Mouse (Mus musculus): ENCODE data around the gene Wipf2.
"Not testable (repeated sequence)": the region's sequence is repeated elsewhere in the genome, so short reads cannot be mapped to it uniquely, and the experiment has no call there.

Wipf2 gene

GRCm38 (mm10) chr11:98930773-98931512 lies 67.5 kb downstream of the Wipf2 start:
- peak; percentile 19 for DNase-seq (ENCODE audit: low spot score)

DNA sequence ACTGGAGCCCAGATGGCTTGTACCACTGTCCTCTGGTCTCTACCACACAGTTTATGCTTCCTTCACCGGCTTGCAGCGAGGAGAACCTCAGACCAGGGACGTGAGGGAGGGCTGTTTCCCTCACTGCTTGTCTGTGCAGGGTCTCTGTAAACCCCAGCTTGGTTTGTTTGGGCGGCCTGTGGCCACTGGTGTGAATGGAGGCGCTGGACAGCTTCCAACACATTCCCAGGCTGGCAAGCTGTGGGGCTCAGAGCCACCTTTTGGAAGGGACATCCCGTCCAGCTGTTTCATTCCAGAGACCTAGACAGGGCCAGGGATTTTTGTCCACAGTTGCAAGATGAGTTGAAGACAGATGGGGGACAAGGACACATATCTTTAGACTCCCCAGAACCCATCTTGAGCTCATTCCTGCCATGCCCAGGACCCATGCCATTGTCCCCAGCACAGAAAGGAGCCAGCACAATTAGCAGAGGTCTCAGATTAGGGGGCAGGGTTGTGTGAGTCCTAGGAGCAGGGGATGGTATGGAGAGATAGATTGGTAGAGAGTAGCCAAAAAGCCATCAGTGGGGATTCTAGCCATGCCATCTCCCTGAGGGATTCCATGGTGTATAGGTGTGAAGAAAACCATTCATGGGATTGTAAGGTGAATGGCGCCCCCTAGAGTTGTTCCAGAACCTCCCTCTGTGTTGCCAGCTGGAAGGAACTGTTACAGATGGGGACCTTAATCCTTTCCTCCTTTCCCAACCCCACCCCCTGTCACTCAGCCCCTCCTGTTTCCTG lies 68.3 kb downstream of the Wipf2 start:
- DNase-seq (ENCODE audit: low spot score): peak; percentile 32

DNA sequence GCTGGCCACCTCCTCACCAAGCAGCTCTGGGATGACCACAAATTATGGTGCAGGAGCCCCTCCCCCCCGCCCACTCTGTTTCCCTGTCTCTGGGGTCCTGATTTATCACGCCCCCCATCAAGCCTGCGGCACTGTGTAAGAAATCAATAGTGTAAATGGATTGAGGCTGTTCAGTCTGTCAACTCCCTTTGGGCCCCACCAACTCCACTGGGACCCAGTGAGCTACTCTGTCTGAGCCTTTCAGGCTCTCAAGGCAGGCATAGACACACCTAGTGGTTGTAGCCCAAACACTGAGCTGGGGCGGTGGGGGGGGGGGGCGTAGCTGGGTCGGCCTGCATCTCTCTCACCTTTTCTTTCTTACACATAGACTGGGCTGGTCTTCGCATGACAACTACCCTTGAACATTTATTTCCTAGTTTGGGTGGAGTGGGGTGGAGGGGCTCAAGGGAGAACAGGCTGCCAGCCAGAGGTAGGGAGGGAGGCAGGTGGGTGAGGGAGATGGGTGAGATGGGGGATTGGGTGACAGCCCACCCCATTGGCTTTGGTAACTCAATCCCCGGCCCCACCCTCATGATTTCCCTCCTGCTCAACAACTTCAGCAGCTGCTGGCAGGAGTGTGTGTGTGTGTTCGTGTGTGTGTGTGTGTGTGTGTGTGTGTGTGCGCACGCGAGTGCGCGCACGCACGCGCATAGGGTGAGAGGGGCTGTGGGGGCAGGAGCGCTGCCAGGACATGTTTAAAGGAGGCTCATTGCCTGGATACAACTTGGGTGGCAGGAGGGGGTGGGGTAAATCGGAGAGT lies 69.1 kb downstream of the Wipf2 start:
- no peak for DNase-seq (ENCODE audit: low spot score)

DNA sequence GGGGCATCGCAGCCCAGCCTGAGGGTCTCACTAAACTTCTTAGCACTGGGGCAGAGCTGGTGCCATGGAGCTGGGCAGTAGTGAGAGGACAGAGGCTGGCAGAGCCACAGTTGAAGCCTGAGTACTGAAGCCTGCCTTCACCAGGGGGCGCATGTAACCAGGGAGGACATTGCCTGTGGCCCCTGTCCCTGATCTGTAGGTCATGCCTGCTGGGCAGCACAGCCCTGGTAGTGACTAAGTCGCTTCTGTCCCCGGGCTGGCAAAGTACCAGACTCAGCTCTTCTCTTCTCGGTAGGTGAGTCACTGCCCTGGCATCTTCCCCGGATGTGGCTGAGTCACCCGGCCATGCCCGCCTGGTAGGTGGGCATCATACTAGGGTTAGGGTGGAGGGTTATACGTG lies 69.7 kb downstream of the Wipf2 start:
- DNase-seq (ENCODE audit: low spot score): peak; percentile 67

- DNase-seq (ENCODE audit: low spot score): not testable (repeated sequence)
Measured at GRCm38 (mm10) chr11:98933847-98934246, 70.4 kb downstream of the Wipf2 start.

DNA sequence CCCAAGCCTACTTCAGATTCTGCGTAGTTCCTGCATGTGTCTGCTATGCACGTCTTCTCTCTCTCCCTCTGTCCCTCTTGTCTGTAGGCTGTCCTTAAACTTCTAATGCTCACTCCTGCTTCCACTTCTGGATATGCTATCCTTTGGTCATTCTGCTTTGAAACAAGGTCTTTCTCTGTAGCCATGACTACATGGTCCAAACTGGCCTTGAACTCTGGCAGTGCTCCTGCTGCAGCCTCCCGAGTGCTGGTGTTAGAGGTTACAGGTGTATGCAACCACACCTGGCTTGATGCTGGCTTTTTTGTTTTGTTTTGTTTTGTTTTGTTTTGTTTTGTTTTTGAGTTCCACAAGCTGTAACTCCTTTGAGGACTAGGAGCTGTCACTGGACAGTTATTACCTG lies 70.9 kb downstream of the Wipf2 start:
- no peak for DNase-seq (ENCODE audit: low spot score)

DNA sequence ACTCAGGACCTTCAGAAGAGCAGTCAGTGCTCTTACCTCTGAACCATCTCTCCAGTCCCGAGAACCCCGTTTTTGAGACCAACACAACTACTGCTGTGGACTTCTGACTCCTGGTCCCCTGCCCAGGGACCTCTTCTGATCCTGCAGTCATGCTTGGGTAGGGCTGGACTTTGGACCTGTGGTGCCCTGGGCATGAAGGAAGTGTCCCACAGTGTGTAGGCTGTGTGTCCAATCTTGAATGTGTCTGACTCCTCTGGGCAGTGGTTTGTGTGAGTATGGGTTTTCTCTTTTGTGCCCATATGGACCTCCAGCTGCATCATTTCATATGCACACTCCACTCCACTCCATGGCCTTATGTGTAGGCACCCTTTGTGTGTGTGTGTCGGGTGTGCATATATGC lies 71.7 kb downstream of the Wipf2 start:
- no peak for DNase-seq (ENCODE audit: low spot score)

- DNase-seq (ENCODE audit: low spot score): peak; percentile 63
Measured at GRCm38 (mm10) chr11:98936170-98936569, 72.7 kb downstream of the Wipf2 start.

- peak; percentile 20 for DNase-seq (ENCODE audit: low spot score)
Measured at GRCm38 (mm10) chr11:98936606-98937409, 73.4 kb downstream of the Wipf2 start.

DNA sequence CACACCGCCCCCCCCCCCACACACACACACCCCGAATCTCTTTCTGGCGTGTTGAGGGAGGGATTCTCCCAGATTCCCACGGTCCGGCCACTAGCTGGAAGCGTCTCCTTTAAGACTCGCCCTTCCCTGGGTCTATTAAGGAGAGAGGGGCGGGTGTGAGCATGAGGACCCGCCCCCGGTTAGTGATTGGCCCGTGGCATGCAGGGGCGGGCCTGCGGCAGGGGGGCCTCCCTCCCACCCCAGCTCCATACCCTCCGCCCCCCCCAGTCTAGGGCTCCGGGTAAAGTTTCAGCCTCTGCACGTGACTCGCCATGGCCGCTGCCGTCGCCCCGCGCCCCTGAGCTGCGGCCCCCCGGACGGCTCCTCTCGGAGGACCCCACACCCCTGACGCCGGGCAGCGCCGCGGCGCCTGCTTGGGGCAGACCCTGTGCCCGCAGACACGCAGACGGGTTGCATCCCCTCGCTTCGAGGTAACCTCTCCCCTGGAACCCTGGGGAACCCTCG lies 74.0 kb downstream of the Wipf2 start:
- DNase-seq (ENCODE audit: low spot score): peak; percentile 88

- DNase-seq (ENCODE audit: low spot score): peak; percentile 68
Measured at GRCm38 (mm10) chr11:98937914-98938694, 74.7 kb downstream of the Wipf2 start.

DNA sequence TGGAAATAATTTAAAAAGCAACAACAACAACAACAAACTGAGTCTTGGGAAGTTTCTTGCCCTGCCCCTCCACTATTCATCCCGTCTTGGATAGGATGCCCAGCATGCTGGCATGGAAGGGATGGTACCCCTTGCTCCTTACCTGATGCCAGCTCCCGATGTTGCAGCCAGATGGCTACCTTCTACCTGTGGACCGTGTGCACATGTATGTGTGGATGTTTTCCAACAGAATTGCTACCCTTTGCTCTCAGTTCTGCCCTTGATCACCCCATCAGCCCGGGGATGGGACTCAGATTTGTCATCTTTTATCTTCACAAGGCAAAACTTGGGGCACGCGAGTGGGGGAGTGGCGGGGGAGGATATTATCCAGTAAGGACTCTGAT lies 75.3 kb downstream of the Wipf2 start:
- DNase-seq (ENCODE audit: low spot score): no peak

DNA sequence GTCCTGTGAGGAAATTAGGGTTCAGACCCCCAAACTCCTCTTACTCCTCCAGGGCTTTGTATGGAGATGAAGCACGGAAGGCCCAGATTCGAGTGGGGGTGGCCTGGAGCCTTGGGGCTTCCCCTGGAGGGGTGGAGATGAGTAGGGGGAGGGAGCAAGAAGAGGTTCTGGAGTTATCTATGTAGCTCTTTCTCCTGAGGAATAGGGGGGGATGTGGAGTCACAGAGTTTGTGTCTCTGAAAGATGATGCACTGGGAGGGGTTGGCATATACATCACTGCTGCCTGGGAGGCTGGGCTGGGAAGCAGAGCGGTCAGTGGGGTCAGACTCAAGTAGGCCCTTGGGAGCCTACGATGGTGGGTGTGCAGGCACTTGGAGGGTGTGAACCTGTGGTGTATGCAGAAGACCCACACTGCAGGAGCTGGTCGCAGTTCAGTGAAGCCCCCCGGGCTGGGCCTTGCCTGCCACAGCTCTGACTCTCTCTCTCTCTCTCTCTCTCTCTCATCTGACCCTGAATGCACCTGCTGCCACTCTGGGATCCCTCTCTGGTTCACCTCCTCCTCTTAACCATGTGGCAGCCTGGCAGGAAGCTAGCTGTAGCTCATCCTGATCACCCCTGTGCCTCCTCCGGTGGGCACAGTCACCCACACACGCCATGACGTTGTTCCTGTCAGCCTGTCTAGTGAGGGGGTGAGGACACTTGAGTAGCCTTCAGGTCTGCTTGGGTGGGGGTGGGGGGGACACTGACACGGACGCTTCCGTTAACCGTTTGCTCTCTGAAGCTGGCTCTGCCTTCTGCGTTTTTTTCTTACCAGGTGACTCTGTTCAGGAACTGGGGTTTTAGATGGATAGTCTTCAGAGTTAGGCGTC lies 75.9 kb downstream of the Wipf2 start:
- no peak for DNase-seq (ENCODE audit: low spot score)

- DNase-seq (ENCODE audit: low spot score): peak; percentile 11
Measured at GRCm38 (mm10) chr11:98939953-98940641, 76.7 kb downstream of the Wipf2 start.

DNA sequence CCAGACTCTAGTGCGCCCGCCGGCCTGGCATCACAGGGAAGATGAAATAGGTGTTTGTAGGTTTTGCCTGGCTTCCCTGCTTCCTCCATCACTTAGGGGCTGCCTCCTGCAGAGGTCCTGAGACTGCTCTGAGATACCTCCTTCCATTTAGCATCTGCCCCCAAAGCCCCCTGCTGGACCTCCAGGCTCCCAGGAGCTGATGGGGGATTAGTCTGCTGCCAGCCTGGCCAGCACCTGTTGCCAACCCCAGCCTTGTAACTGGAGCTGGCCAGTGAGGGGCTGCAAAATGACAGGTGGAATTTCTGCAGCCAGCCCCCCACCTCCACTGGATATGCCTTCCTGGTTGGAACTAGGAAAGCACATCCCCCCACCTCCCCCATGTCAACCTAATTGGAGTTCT lies 77.3 kb downstream of the Wipf2 start:
- DNase-seq (ENCODE audit: low spot score): no peak

- no peak for DNase-seq (ENCODE audit: low spot score)
Measured at GRCm38 (mm10) chr11:98941341-98941825, 77.9 kb downstream of the Wipf2 start.

- peak; percentile 66 for DNase-seq (ENCODE audit: low spot score)
Measured at GRCm38 (mm10) chr11:98941826-98942550, 78.5 kb downstream of the Wipf2 start.

DNA sequence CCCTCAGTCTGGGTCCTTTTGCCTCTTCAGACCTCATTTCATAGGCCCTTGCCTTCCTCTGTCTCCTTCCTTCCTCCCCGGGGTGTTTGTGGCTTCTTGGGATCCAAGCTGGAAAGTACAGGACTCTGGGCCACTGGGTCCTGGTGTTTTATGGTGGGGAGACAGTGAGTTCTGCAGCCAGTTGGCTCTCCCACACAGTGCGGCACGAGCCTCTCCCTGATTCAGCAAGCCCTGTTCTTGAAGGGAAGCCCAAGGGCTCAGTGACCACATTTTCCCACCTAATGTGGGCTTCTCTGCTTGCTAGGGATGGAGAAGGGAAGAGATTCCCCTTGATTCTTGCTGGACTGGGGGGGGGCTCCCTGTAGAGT lies 79.1 kb downstream of the Wipf2 start:
- no peak for DNase-seq (ENCODE audit: low spot score)
